Mouse (Mus musculus) left cerebral cortex, adult 2 months (tissue): ENCODE measurements around the gene Gucd1. TPM values are rescaled to one million over a fixed set of nuclear protein-coding genes. Genes with fewer than 3 reads are reported as not detected.

ENCODE experiments used
- DNase-seq, 2 experiments: peaks; one replicate each; pipeline ENCODE4 v3.0.0; 2021 to 2022; ENCODE audit warnings: low spot score in 2 of 2, mixed read lengths in 1 of 2; ENCODE audit errors: extremely low spot score in 1 of 2
- H3K27ac ChIP-seq: fragments of 200-600 bp; 2 replicates; pipeline ENCODE4 v1.8.1; 2022
- H3K4me3 ChIP-seq: fragments of 200-600 bp; 2 replicates; pipeline ENCODE4 v1.8.1; 2022
- CTCF ChIP-seq: fragments of 200-600 bp; IDR thresholded peaks from 2 replicates; pipeline ENCODE4 v1.8.1; 2022; ENCODE audit warnings: antibody characterized with exemption, mild to moderate bottlenecking, moderate library complexity
- intact Hi-C: fragments of 180-260 bp; cut with DNase I; formaldehyde crosslinking; loops from one replicate; pipeline ENCODE4 v1.15.1; 2025
- total RNA-seq, 2 experiments: library from RNA; stranded (reverse); gene quantifications; 2 replicates each; pipeline ENCODE4 v1.2.3; 2021

The Gucd1 gene
- total RNA-seq, 2 experiments from 2014 or later = 16.8 to 18.1 TPM

- H3K27ac ChIP-seq = no peak overlapping the region
- no peak overlapping the region for H3K4me3 ChIP-seq
- no peak for DNase-seq
- no peak for TF ChIP-seq CTCF
- intact Hi-C loops = no loop called here
Observed at GRCm38 (mm10) chr10:75495921-75496320, 21.9 kb downstream of the Gucd1 start.

GRCm38 (mm10) chr10:75495304-75495703, 22.5 kb downstream of the Gucd1 start:
- DNase-seq = no peak
- intact Hi-C loops = no loop called here
- no peak overlapping the region for H3K27ac ChIP-seq
- no peak overlapping the region for H3K4me3 ChIP-seq
- TF ChIP-seq CTCF = no peak

- Histone ChIP-seq H3K4me3 (no peak overlapping the region), H3K27ac (no peak overlapping the region)
- intact Hi-C loops = no loop called here
- TF ChIP-seq CTCF = no peak
- DNase-seq = no peak
Observed at GRCm38 (mm10) chr10:75491936-75492262, 25.9 kb downstream of the Gucd1 start.

- DNase-seq = no peak
- Histone ChIP-seq H3K4me3 (no peak overlapping the region), H3K27ac (no peak overlapping the region)
- intact Hi-C loops = no loop called here
- TF ChIP-seq CTCF = no peak
Observed at GRCm38 (mm10) chr10:75491234-75491935, 26.4 kb downstream of the Gucd1 start.

GRCm38 (mm10) chr10:75490731-75491130, 27.0 kb downstream of the Gucd1 start:
- TF ChIP-seq CTCF = no peak
- no peak overlapping the region for H3K27ac ChIP-seq
- H3K4me3 ChIP-seq = no peak overlapping the region
- intact Hi-C loops = no loop called here
- no peak for DNase-seq

- intact Hi-C loops = loop anchor here (5.0 kb wide), 2 partner anchors 172 to 237 kb away; partner anchors contain the start of gene Adora2a
- Histone ChIP-seq H3K4me3 (no peak overlapping the region), H3K27ac (no peak overlapping the region)
- DNase-seq = no peak
- TF ChIP-seq CTCF = no peak
Observed at GRCm38 (mm10) chr10:75489522-75489921, 28.2 kb downstream of the Gucd1 start.

- no peak for TF ChIP-seq CTCF
- Histone ChIP-seq H3K27ac (no peak overlapping the region), H3K4me3 (no peak overlapping the region)
- no peak for DNase-seq
- intact Hi-C loops = loop anchor here (2.0 to 5.0 kb wide), 4 partner anchors 48 to 304 kb away; partner anchors contain the start of gene Adora2a
Observed at GRCm38 (mm10) chr10:75487131-75487530, 30.6 kb downstream of the Gucd1 start.

- intact Hi-C loops = loop anchor here (2.0 to 5.0 kb wide), 4 partner anchors 48 to 304 kb away; partner anchors contain the start of gene Adora2a
- TF ChIP-seq CTCF = no peak; the same call in 1 of the 2 replicates
- no peak overlapping the region for H3K4me3 ChIP-seq
- DNase-seq = peak; percentile 72 to 79
- no peak overlapping the region for H3K27ac ChIP-seq
Observed at GRCm38 (mm10) chr10:75486086-75486979, 31.4 kb downstream of the Gucd1 start.

- no peak for DNase-seq
- H3K27ac ChIP-seq = no peak overlapping the region
- intact Hi-C loops = loop anchor here (5.0 kb wide), 2 partner anchors 167 to 232 kb away; partner anchors contain the start of gene Adora2a
- TF ChIP-seq CTCF = no peak
- H3K4me3 ChIP-seq = no peak overlapping the region
Observed at GRCm38 (mm10) chr10:75484767-75485166, 33.0 kb downstream of the Gucd1 start.

GRCm38 (mm10) chr10:75484066-75484465, 33.7 kb downstream of the Gucd1 start:
- no peak overlapping the region for H3K27ac ChIP-seq
- no peak for TF ChIP-seq CTCF
- DNase-seq = no peak
- intact Hi-C loops = no loop called here
- no peak overlapping the region for H3K4me3 ChIP-seq

GRCm38 (mm10) chr10:75482919-75483483, 34.8 kb downstream of the Gucd1 start:
- intact Hi-C loops = no loop called here
- Histone ChIP-seq H3K4me3 (no peak overlapping the region), H3K27ac (no peak overlapping the region)
- DNase-seq = no peak
- TF ChIP-seq CTCF = no peak

- Histone ChIP-seq H3K27ac (no peak overlapping the region), H3K4me3 (no peak overlapping the region)
- no peak for TF ChIP-seq CTCF
- intact Hi-C loops = no loop called here
- DNase-seq = no peak
Observed at GRCm38 (mm10) chr10:75482271-75482670, 35.5 kb downstream of the Gucd1 start.
